Mouse (Mus musculus): ENCODE results near the gene Gipc3.

The Gipc3 gene

DNA sequence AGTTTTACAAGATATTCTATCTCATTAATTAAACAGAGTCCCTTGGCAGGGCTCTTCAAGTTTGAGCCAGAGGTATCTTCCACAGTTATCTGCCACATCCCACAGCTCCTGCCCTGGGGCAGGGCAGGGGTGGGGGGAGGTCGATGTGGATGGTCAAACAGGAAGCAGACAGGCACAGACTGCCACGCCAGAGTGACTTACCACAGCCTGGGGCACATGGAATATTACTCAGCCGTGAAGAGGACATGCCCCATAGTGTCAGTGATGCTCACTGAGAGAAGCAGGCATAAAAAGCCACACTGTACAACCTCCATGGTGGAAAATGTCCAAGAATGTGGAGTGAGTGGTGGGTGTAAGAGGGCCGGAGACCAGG is 2.1 kb upstream of the Gipc3 start:
- DNase-seq: no peak

DNA sequence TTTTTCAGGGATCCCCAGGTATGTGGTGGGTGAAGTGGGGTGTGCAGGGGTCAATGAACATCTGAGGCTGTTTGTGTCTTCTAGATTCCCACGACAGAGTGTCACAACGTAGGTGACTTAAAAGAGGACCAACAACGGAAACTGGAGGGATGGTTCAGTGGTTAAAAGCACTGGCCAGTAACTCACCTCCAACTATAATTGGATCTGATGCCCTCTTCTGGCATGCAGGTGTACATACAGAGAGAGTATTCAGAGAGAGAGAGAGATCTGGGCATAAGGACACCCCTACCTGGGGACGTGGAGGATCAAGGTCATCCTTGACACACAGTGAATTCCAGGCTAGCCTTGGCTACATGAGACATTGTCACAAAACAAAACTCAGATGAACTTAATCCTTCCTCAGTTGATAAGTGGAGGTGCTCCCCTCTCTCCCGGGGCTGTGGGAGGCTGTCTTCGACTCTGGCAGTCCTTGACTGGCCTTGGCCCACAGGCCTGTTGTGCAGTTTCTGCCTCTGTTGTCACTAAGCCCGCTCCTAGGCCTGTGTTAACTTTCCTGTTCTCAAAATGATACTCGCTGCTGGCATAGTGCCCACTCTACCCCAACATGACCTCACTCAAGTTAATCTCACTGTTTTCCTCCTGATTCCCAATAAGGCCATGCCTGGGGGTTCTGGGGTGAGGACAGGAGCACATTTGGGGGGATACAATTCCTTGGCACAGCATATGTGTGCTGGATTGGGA is 1.5 kb upstream of the Gipc3 start:
- DNase-seq: no peak

DNA sequence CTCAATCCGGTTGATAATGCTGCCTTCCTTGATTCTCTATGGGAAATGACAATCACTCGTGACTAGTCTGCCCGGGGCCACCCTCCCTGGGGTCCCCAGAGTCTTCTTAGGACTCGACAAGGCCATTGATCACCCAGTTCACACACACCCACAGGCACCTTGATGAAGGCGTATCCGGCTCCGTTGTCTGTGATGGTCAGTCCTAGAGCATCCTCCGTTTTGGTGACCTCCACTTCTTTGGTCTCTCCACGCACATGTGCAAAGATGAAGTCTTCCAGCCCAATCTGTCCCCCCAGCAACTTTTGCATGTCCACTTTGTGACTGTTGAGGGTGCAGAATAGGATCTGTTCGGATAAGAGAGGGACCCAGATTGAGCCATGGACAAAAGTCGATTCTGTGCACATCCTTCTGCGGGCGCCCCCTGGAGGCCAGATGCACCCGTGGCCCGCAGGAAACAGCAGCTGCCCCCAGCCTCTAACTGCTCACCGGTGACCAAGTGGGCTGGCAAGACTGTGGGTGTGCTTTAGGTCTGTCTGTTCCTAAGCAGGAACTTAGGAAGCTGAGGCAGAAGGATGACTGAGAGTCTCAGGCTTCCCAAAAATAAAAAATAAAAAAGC is 1.6 kb downstream of the Gipc3 start:
- peak; percentile 95 for DNase-seq

DNA sequence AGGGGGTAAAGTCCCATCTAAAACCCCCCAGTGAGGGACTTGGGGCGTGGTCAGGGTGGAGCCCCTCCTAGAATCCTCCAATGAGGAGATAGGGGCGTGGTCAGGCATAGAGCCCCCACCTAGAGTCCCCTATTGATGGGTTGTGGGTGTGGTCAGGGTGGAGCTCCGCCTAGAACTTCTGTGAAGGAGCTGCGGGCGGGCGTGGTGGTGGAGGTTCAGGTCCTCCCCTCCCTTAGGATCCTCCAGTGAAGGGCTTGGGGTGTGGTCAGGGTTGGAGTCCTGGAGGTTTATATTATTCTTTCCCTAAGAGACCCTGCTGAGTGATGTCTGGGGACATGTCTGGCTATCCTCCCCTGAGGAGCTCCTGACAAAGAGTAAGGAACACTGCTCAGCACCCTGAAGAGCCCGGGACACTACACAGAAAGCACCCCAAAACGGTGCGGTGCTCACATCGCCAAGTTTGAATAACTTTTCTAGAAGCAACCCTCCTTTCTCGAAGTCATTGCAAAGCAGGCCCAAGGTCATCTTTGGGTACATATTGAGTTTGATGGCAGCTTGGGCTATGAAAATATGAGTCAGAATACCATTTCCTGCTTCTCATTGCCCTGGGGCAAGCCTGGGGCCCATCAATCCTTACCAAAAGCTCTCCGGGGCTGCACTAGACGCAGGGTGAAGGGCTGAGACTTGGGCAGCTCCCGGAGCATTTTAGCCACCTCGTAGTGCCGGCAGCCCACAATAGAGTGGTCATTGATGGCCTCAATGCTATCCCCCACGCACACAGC is 2.3 kb downstream of the Gipc3 start:
- peak; percentile 92 for DNase-seq

DNA sequence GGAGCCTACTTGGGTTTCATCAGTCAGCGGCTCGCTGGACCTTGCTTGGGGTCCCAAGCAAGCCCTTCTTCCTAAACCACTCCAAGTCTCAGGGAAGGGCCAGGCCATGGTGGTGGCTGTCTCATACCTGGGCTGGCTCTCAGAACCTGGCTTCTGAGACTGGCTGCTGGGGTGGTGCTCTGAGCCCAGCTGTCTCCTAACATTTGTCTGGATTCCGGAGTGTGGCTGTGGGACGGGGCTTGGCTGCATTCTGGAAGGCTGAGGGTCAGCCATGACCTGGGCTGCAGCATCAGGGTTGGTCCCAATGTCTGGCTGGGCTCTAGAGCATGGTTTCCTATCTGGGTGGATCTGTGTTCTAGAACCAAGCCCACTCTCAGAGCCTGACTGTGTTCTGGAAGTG is 6.5 kb downstream of the Gipc3 start:
- no peak for DNase-seq

DNA sequence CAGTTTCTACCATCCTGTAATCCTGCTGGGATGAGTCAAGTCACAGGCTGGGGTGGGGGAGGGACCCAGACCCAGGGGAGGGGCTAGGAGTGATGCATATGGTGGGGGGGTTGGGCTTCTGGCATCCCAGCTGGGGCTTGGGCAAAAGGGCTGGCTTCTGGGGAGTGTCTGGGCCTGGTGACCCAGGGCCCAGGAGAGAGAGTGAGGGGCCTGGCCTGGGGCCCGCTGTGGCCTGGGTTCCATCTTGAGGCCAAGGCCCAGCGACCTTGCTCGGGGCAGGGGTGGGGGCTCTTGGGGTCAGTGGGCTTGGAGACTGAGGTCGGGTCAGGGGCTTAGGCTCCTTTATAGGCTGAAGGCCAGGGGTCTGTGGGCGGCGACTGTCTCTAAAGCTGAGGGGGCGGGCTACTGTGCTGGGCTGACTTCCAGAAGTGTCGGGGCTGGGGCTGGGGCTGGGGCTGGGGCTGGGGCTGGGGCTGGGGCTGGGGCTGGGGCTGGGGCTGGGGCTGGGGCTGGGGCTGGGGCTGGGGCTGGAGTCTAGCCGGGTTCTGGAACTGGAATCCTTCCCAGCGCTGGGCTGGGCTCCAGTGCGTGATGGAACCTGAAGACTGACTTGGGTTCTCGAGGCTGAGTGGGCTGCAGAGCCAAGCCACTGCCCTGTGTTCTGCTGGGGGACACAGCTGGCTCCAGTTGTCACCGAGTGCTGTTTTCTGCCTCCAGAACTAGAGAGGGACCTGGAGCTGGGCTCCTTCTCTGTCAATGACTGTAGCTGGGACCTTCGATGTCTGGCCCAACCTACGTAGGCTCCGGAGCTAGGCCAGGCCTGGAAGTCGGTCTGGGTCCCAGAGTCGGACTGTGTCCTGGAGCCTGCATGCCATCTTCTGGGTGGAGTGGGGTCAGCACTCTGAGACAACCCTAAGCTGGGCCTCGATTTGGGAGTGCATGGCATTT is 7.4 kb downstream of the Gipc3 start:
- no peak for DNase-seq

DNA sequence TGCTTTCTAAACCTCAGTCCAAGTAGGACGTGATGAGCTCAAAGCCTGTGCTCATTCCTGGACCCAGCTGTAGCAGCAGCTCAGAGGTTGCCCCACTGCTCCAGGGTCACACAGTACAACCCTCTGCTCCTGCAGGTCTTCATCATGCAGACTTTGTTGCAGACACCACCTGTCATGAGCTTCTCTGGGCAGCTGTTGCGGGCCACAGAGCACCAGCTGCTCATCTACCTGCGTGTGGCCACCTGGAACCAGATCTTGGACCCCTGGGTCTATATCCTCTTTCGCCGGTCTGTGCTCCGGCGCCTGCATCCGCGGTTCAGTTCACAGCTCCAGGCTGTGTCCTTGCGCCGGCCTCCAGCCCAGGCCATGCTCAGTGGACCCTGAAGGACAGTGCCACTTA is 8.7 kb downstream of the Gipc3 start:
- peak; percentile 91 for DNase-seq

DNA sequence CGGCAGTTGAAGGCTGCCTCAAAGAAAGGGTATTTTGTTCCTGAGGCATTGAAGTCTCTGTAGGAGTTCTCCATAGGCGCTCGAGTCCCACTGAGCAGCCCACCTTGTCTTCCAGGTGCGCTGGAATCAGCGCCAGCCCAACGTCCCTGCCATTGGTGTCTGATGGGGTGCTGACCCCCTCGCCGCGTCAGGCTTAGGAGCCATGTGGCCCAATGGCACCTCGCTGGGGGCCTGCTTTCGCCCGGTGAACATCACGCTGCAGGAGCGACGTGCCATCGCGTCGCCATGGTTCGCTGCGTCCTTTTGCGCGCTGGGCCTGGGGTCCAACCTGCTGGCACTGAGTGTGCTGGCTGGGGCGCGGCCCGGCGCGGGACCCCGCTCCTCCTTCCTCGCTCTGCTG is 10.8 kb downstream of the Gipc3 start:
- DNase-seq: peak; percentile 90

DNA sequence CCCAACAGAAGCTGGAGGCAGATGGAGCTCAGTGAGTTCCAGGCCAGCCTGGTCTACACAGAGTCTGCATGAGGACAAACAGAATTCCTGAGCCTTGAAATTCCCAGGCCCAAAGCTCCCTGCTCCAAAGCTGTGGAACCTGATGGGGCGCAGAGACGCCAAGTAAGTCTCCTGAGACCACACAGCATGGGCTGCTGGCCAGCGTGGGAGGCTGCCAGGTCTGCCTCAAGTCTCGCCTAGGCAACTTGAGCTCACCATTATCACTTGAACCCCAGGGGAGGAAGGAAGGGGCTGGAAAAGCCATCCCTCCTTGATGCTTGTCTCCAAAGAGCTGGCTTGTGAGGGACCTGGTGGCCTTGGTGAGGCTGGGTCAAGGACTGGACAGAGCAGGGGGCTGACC is 13.1 kb downstream of the Gipc3 start:
- peak; percentile 98 for DNase-seq

DNA sequence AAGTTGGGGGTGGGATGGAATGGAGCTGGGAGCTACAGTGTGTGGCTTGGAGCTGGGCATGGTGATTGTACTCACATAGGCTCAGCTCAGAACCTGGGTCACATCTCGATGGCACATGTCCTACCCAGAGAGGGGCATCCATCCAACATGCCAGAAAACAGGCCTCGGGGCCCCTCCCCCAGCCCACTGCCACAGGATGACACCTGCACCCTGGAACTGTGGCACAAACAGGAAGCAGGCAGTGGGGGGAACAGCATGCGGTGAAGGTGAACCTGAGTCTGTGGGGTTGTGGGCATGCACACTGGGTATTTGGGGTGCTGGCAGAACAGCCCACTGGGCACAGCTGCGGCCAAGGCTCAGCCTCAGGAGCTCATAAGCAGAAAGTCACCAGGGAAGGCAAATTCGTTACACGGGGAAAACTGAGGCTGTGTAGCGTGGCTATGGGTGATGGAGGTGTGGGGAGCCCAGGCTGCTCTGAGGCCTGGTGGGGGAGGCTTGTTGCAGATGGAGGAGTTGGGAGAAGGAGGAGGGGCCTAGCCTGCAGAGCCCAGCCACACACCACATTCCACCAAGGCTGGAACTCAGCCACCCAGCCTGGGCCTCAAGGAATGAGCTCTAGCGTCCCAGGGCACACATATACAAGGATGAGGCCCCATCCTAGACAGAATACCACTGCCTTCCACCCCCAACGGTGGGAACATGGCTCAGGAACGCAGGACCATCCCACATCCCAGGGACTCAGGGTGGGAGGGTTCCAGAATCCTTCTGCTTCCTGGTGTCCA is 13.7 kb downstream of the Gipc3 start:
- DNase-seq: peak; percentile 96

DNA sequence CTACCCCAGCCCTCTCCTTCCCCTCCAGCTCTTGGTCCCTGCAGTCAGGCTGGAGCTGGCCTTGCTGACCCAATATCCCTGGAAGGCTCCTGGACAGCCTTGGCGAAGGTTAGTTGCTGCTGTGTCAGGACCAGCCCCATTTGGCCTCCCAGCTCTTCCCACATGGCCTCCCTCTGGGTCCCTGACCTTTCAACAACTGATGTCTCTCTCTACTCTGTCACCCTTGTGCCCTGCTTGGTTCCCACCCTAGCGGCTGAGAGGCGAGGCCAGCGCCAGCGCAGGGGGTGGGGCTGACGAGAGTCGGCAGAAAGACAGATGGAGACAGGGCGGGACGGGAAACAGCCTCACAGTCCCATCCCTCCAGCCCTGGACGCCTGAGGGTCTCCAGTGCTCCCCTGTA is 14.7 kb downstream of the Gipc3 start, which contains the start of gene Tbxa2r:
TSS of gene Tbxa2r (plus strand) at position 346 of the 400 bp plus-strand sequence.
- DNase-seq: peak; percentile 99

DNA sequence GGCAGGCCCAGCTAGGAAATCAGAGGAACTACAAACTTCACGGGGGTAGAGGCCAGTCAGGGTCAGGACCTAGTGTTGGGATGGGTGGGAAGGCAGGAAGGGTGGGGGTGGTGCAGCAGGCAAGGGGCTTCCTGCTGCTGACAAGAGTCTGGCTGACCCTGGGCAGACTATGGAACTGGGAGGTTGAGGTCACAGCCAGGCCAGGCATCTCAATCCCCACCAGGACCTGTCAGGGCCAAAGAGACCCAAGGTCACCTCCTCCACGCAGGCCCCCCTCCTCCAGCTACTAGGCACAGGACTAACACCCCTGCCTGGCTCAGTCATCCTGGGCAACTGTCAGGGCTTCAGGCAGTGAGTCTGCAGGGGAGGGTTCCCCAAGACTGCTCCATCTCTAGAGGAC is 15.1 kb downstream of the Gipc3 start:
- peak; percentile 97 for DNase-seq

DNA sequence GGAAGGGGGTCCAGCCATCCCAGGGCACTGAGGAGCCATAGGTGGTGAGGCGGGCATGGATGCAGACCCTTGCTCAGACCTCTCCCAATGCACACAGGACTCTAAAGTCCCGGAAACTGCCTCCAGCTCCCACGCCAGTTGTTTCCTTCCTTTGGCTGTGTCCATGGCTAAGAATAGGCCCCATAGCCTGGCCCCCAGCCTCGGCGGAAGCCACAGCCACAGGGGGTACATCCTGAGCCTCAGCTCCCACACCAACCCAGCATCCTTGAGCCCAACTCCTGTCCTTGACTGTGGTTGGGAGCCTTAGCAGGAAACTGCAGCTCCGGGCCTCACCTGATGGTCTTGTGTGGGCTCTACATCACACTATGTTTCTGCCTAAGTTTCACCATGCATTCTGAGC is 16.2 kb downstream of the Gipc3 start:
- DNase-seq: peak; percentile 99

DNA sequence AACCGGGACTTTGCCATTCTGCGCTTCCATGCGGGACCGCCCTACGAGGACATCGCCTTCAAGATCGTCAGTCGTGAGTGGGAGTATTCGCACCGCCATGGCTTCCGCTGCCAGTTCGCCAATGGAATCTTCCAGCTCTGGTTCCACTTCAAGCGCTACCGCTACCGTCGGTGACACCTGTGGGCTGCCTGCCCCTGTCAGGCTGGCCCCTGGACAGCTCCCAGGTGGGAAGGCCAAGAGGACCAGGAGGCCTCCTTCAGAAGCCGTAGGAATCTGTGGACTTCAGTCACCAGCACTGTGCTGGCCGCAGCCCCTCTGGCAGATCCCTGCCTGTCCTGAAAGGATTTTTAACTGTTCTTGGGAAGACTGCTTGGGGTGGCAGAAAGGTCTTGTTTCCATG is 17.3 kb downstream of the Gipc3 start:
- peak; percentile 92 for DNase-seq

DNA sequence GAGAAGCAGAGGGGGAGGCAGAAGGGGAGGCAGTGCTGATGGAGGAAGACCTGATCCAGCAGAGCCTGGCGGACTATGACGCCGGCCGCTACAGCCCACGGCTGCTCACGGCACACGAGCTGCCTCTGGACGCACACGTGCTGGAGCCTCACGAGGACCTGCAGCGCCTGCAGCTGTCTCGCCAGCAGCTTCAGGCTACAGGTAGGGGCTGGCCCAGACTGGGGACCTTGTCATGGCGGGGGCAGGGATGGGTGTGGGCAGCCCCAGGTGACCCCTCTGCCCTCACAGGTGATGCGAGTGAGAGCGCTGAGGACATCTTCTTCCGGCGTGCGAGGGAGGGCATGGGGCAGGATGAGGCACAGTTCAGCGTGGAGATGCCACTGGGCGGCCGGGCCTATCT is 17.9 kb downstream of the Gipc3 start:
- peak; percentile 94 for DNase-seq

DNA sequence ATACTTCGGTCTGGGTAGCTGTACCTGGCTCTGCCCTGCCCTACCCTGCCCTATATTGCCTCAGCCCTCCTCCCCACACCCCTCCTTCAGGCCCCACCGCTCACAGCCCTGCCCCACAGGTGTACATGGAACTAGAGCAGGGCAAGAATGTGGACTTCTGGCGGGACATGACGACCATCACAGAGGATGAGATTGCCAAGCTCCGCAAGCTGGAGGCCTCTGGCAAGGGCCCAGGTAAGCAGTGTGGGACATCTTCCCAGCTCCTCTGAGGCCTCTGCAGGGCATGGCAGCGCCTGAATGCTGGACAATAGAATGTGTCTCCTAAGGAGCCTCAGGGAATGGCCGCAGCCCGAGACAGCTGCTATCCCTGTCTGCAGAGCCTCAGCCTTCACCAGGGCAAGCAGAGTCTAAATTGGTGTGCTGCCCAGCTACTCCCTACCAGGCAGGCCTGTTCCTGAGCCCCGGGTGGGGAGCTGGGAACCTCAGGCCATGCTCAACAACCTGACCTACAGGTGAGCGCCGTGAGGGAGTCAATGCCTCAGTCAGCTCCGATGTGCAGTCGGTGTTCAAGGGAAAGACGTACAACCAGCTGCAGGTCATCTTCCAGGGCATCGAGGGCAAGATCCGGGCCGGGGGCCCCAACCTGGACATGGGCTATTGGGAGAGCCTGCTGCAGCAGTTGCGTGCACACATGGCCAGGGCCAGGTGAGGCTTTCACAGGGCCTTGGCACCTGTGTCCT is 19.1 kb downstream of the Gipc3 start:
- peak; percentile 93 for DNase-seq

DNA sequence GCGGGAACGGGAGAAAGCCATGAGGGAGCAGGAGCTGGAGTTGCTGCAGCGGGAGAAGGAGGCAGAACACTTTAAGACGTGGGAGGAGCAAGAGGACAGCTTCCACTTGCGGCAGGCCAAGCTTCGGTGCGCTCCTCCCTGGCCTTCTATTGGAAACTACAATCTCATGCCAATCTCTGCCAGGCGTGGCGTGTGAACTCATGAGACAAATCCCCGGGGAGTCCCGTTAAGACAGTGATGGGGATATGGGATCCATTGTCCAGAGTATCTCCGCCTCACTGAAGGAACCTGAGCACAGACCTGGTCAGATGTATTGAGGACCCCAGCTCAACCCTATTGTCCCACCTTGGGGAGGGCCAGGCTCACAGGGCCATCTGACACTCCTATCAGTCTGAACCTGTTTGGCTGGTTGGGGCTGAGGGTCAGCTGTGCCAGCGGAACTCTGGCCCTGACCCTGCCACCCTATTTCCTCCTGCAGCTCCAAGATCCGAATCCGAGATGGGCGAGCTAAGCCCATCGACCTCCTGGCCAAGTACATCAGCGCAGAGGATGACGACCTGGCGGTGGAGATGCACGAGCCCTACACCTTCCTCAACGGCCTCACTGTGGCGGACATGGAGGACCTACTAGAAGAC is 19.8 kb downstream of the Gipc3 start:
- DNase-seq: peak; percentile 93

DNA sequence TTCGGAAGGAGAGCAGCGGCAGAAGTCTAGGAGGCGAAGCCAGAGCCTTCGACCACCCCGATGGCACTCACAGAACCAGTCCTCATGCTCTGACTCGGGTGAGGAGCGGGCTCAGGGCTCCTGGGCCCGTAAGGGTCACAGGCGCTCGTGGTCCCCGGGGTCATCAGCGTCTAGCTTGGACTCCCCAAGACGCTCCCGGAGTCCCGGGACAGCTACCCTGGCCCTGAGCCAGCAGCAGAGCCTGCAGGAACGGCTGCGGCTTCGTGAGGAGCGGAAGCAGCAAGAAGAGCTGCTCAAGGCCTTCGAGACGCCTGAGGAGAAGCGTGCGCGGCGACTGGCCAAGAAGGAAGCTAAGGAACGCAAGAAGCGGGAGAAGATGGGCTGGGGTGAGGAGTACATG is 20.6 kb downstream of the Gipc3 start:
- DNase-seq: peak; percentile 96

DNA sequence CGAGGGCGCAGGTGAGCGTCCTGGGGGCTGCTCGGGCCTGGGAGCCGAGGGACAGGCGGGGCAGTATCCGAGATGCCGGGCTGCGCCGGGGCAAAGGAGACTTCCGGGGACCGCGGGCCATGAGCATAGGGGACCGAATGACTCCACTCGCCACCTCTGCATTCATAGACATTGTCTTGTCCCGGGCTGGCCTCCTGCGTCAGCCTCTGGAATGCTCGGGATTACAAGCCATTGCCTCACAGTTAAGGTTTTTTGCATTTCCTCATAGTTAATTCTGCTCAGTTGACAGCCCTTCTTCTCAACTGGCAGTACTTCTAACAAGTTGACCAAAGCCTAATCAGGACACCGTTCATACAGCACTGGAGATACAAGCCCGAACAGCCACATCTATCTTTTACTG is 21.6 kb downstream of the Gipc3 start:
- DNase-seq: no peak

DNA sequence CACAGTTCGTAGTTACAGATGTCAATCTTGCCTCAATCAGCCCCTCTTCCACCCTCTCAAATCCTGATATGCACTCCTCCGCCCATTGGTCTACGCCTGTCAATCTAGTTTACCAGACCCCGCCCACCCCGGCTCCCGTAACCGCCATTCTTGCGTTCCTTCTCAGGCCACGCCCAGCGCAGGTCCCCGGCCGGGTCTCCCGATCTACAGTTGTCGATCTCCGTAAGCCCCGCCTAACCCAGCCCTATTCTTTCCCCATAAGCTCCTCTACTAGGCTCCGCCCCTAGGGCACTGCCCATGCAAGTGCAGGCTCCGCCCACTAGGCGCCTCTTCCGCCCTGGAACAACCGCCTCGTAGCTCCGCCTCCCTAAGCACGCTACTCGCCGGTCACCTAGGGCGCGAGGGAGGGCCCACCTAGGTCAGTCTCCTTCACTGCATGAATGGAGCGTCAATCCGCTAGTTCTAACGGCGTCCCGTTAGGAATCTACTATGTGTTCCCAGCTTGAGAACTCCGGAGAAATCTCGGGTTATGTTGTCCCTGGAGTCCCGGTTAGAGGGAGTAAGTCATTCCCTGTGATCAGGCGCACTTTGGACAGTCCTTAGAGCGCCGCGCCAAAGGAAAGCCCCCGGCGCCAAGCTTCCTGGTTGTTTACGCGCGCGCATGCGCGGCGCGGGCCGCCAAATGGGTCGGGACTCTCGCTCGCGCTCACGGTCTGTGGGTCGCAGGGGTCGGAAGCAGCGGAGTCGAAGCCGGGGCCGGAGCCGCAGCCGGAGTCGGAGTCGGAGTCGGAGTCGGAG is 22.3 kb downstream of the Gipc3 start, which contains the start of gene Cactin:
TSS of gene Cactin (plus strand) at position 554 of the 798 bp plus-strand sequence.
- DNase-seq: peak; percentile 100
